Mouse (Mus musculus): ENCODE data around the gene Scd3. TPM values are rescaled to one million over a fixed set of nuclear protein-coding genes. Genes with fewer than 3 reads are reported as not detected.
A peak's percentile ranks its signal among the peaks of the same experiment; 100 is the strongest.

The Scd3 gene
- polyA plus RNA-seq, 1 experiment: not detected

GRCm38 (mm10) chr19:44292083-44292482 is 89.0 kb downstream of the Scd3 start:
- TF ChIP-seq FLI1 (IDR thresholded peaks at IDR 0.05; ENCODE audit: low read length): no peak
- TF ChIP-seq GATA1 (IDR thresholded peaks at IDR 0.05; ENCODE audit: borderline replicate concordance, low read length): no peak
- Histone ChIP-seq H3K36me3 (replicated peaks; ENCODE audit: low read length) (peaks cover 26% of the 10 kb centered on the region), H3K4me3 (replicated peaks) (peak overlapping the region; percentile 98), H3K27me3 (replicated peaks) (no peaks in the 10 kb centered on the region), H3K9me3 (no peaks in the 10 kb centered on the region), H3K4me1 (peaks cover 85% of the 10 kb centered on the region)

DNA sequence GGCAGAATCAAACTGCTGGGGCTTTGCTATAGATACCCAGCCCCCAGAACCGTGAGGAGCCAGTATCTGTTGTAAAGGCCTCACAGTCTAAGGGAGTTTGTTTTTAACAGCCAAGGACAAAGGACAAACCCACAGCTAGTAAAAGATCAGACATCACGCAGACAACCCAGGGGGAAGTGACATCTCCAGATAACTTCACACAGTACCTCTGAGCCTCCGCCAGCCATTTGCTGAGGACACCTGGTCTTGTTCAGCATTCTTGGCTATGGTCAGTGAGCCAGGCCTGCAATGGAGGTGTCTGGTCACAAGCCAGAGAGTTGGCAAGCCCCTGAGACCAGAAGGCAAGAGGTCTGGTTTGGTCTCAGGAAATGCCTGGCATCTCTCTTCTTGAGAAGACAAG is 89.4 kb downstream of the Scd3 start:
- Histone ChIP-seq H3K36me3 (replicated peaks; ENCODE audit: low read length) (peaks cover 30% of the 10 kb centered on the region), H3K27me3 (replicated peaks) (no peaks in the 10 kb centered on the region), H3K4me3 (replicated peaks) (peak overlapping the region; percentile 98), H3K9me3 (no peaks in the 10 kb centered on the region), H3K4me1 (peaks cover 87% of the 10 kb centered on the region)
- TF ChIP-seq FLI1 (IDR thresholded peaks at IDR 0.05; ENCODE audit: low read length): no peak
- TF ChIP-seq GATA1 (IDR thresholded peaks at IDR 0.05; ENCODE audit: borderline replicate concordance, low read length): no peak

DNA sequence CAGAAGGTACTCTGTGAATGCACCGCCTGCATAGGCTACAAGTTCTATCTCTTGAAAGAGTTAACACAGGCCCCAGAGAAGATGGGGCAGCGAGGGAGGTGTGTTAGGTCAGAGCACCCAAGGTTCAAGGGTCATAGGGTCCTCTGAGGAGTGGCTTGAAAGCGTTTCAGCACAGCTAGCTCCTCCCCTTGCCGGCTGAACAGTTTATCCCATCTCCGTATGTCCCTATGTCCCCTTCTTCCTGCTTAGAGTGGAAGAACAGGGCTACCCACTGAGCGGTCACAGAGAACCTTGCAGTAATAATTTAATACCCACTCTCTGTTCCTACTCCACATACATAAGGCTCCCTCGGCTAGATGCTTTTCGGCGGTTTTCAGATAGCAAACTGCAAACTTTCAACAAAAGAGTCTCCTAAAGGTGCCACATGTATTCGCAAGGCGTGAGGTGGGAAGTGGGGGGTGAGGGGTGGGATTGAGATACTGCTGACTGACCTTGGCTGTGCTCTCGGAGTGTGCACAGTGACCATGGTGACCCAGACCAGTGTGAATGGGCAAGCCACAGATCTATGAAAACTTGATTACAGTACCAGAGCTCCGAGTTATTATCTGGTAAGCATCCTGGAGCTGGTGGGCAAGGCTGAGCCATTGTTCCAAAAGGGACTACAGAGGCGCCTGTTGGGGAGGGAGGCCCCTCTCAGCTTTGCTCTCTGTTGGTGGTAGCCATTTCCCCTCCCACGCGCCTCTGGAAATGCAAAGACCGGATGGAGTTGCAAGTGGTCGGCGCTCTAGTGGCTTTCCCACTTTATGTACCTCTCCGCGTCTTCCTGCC is 90.1 kb downstream of the Scd3 start, which contains the start of gene Scd2:
TSS of gene Scd2 (plus strand) at position 734 of the 828 bp plus-strand sequence.
- H3K4me1 ChIP-seq: peaks cover 89% of the 10 kb centered on the region
- H3K27me3 ChIP-seq (replicated peaks): no peaks in the 10 kb centered on the region
- no peaks in the 10 kb centered on the region for H3K9me3 ChIP-seq
- peak within 1 kb of the TSS; percentile 98 for H3K4me3 ChIP-seq (replicated peaks)
- no peak for TF ChIP-seq GATA1 (IDR thresholded peaks at IDR 0.05; ENCODE audit: borderline replicate concordance, low read length)
- no peak for TF ChIP-seq FLI1 (IDR thresholded peaks at IDR 0.05; ENCODE audit: low read length)
- H3K36me3 ChIP-seq (replicated peaks; ENCODE audit: low read length): peaks cover 34% of the 10 kb centered on the region

Other genes starting within 250 kb of the Scd3 start
- not detected in 2 replicates for gene Cpn1, start 216.7 kb upstream of the Scd3 start, polyA plus RNA-seq (2012; ENCODE audit: insufficient read depth, low replicate concordance)
- not detected in 2 replicates for gene Cyp2c23, start 174.1 kb upstream of the Scd3 start, polyA plus RNA-seq (2012; ENCODE audit: insufficient read depth, low replicate concordance)
- 2.2 TPM in 1 of 2 replicates, not detected in the other for gene Erlin1, start 133.5 kb upstream of the Scd3 start, polyA plus RNA-seq (2012; ENCODE audit: insufficient read depth, low replicate concordance)
- gene Chuk, start 95.8 kb upstream of the Scd3 start, polyA plus RNA-seq (2012; ENCODE audit: insufficient read depth, low replicate concordance): 4.1 and 4.9 TPM in 2 replicates
- 2.3 and 3.5 TPM in 2 replicates for gene Cwf19l1, start 67.4 kb upstream of the Scd3 start, polyA plus RNA-seq (2012; ENCODE audit: insufficient read depth, low replicate concordance)
- 29.4 and 133 TPM in 2 replicates for gene Bloc1s2, start 56.8 kb upstream of the Scd3 start, polyA plus RNA-seq (2012; ENCODE audit: insufficient read depth, low replicate concordance)
- 0.11 TPM in 1 of 2 replicates, not detected in the other for gene Pkd2l1, start 10.8 kb upstream of the Scd3 start, polyA plus RNA-seq (2012; ENCODE audit: insufficient read depth, low replicate concordance)
- gene Scd2, start 90.4 kb downstream of the Scd3 start, polyA plus RNA-seq (2012; ENCODE audit: insufficient read depth, low replicate concordance): 6.4 and 14.5 TPM in 2 replicates
- not detected in 2 replicates for gene Scd4, start 129.8 kb downstream of the Scd3 start, polyA plus RNA-seq (2012; ENCODE audit: insufficient read depth, low replicate concordance)
- gene Scd1, start 204.6 kb downstream of the Scd3 start, polyA plus RNA-seq (2012; ENCODE audit: insufficient read depth, low replicate concordance): 11.6 and 39.1 TPM in 2 replicates